Mouse (Mus musculus) liver, embryonic 14.5 days (tissue): ENCODE results near the gene C8g. TPM values are rescaled to one million over a fixed set of nuclear protein-coding genes. Genes with fewer than 3 reads are reported as not detected.

Source experiments
- ATAC-seq: fragments of 200-750 bp; cut with Nextera tagmentation; 2 replicates; pipeline ENCODE4 v1.8.0; 2017; ENCODE audit warnings: moderate number of reproducible peaks, mild to moderate bottlenecking, moderate library complexity; ENCODE audit not compliant: insufficient read depth
- DNase-seq, 3 experiments: peaks; one replicate each; pipeline ENCODE4 v3.0.0-alpha.2; 2012 to 2013; ENCODE audit warnings: low read depth in 3 of 3, low spot score in 3 of 3
- H3K27ac ChIP-seq: fragments of 300-500 bp; sonication (generic); 2 replicates; pipeline ENCODE4 v1.5.1; 2014; ENCODE audit warnings: moderate library complexity, mild to moderate bottlenecking, control low read depth, inconsistent platforms
- H3K27me3 ChIP-seq: fragments of 300-500 bp; sonication (generic); 2 replicates; pipeline ENCODE4 v1.6.1; 2014; ENCODE audit warnings: mild to moderate bottlenecking, low read length, moderate library complexity; ENCODE audit not compliant: control insufficient read depth, insufficient read depth
- H3K36me3 ChIP-seq: fragments of 300-500 bp; sonication (generic); replicated peaks from 2 replicates; pipeline ENCODE4 v1.6.1; 2014; ENCODE audit warnings: low read depth; ENCODE audit not compliant: control insufficient read depth, insufficient read depth
- H3K4me1 ChIP-seq, 2 experiments: fragments of 200-500 bp in 1 of 2; fragments of 300-500 bp in 1 of 2; sonication (generic) in 1 of 2; replicated peaks; 2 replicates each; pipeline ENCODE4 v1.6.1; 2012 to 2014; ENCODE audit warnings: antibody characterized with exemption in 1 of 2, inconsistent platforms in 1 of 2, low read length in 1 of 2; ENCODE audit not compliant: control insufficient read depth in 2 of 2, insufficient read depth in 2 of 2
- H3K4me2 ChIP-seq: fragments of 300-500 bp; sonication (generic); 2 replicates; pipeline ENCODE4 v1.6.1; 2014; ENCODE audit warnings: low read depth, mild to moderate bottlenecking, control low read depth, moderate library complexity
- H3K4me3 ChIP-seq, 2 experiments: fragments of 200-500 bp in 1 of 2; fragments of 300-500 bp in 1 of 2; sonication (generic) in 1 of 2; 2 replicates each; pipeline ENCODE4 v1.5.1; 2012 to 2014; ENCODE audit warnings: low read depth in 2 of 2, low read length in 2 of 2, mild to moderate bottlenecking in 2 of 2, control low read depth in 1 of 2, inconsistent platforms in 1 of 2, moderate library complexity in 1 of 2; ENCODE audit not compliant: insufficient read depth in 1 of 2
- H3K9ac ChIP-seq: fragments of 300-500 bp; sonication (generic); replicated peaks from 2 replicates; pipeline ENCODE4 v1.6.1; 2014; ENCODE audit warnings: mild to moderate bottlenecking, control low read depth, moderate library complexity
- H3K9me3 ChIP-seq: fragments of 300-500 bp; sonication (generic); 2 replicates; pipeline ENCODE4 v1.6.1; 2016; ENCODE audit warnings: low read length, mixed read lengths; ENCODE audit not compliant: control insufficient read depth
- CTCF ChIP-seq: IDR thresholded peaks from 2 replicates; pipeline ENCODE4 v1.5.1; 2016; ENCODE audit warnings: antibody characterized with exemption, low read depth, control low read depth
- EP300 ChIP-seq: IDR thresholded peaks from 2 replicates; pipeline ENCODE4 v1.6.1; 2016; ENCODE audit warnings: antibody characterized with exemption, low read depth
- WGBS: fragments of 180-500 bp; shearing (Covaris S2); extraction: QIAGEN DNeasy Blood & Tissue Kit; methylation state at CpG from one replicate; pipeline ENCODE4 v1.1.7; 2014; ENCODE audit not compliant: insufficient replicate concordance; 5-methylcytosine and 5-hydroxymethylcytosine counted together
- polyA plus RNA-seq, 2 experiments: library from polyadenylated mRNA; depleted of rRNA in 1 of 2; stranded (reverse) in 1 of 2; unstranded in 1 of 2; fragments of >200 nt; fragmentation: Nextera tagmentation in 1 of 2; extraction: Ambion mirVana in 1 of 2; gene quantifications; 2 replicates each; pipeline versions ENCODE4 v1.2.1 to v1.2.3; 2012 to 2014

C8g gene
- polyA plus RNA-seq, 2 experiments = 26.7 to 57.9 TPM

DNA sequence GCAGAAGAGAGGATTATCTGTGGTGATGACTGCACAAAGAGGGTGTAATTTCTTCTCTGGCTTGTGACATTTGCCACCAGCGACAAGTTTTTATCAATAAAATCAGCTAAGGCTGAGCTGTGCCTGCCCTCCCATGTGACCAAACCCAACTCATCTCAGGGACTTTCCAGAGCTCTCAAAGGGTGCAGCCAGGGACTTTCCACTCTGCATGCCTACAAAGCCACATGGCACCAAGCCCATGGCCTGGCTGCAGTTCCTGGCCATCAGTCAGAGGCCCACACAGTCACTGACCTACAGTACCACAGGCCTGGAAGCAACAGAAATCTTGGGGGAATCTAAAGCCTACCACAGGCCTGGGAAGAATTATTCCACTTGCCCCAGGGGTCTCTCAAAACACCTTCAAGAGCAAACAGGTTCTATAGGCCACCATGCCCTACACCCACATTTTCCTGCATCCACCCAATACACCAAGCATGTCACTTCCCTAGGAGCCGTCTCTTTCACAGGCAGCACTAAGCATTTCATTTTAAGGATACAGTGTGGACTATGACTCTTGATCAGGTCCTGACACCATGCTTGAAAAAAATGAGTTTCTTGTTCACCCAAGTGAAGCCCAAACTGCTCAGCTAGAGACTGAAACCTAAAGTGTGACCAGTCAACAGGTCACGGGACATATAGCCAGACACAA lies 32.8 kb upstream of the C8g start:
- H3K9me3 ChIP-seq = no peaks in the 10 kb centered on the region
- H3K4me3 ChIP-seq = no peak overlapping the region
- ATAC-seq = no peak
- peak in 1 of 3 experiments; percentile 48 for DNase-seq
- H3K27me3 ChIP-seq = no peaks in the 10 kb centered on the region
- TF ChIP-seq EP300 (no peak), CTCF (no peak)
- peaks cover 24% of the 10 kb centered on the region for H3K36me3 ChIP-seq
- no peak overlapping the region for H3K27ac ChIP-seq
- 0 out of 4 replicates have a peak, but pooled peaks cover 0 to 2% of the 10 kb centered on the region in 2 experiments for H3K4me1 ChIP-seq
- no peak overlapping the region for H3K4me2 ChIP-seq
- WGBS = 61% methylated on average over 3 of the region's 3 CpGs
- H3K9ac ChIP-seq = no peak overlapping the region

DNA sequence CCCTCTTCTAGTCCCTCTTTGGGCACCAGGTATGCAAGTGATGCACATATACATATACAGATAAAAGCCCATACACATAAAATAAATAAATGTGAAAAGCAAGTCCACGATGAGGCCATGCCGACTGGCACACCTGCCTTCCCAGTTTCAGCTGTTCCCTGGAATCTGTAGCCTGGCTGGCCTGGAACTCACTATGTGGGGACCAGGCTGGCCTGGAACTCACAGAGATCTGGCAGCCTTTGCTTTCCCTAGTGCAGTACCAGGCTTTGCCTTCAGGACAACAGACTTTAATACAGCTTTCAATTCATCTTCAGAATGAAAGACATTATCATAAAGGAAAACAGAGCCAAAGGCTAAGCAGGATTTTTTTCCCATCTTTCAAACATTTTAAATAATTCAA lies 32.2 kb upstream of the C8g start:
- Histone ChIP-seq H3K4me3 (no peak overlapping the region), H3K9ac (no peak overlapping the region), H3K9me3 (no peaks in the 10 kb centered on the region), H3K4me2 (no peak overlapping the region), H3K36me3 (peaks cover 30% of the 10 kb centered on the region), H3K27me3 (no peaks in the 10 kb centered on the region), H3K4me1 (0 out of 4 replicates have a peak, but pooled peaks cover 0 to 2% of the 10 kb centered on the region in 2 experiments), H3K27ac (no peak overlapping the region)
- no peak for TF ChIP-seq EP300
- 93% methylated on average over 2 of the region's 2 CpGs for WGBS
- DNase-seq (no peak), ATAC-seq (no peak)

DNA sequence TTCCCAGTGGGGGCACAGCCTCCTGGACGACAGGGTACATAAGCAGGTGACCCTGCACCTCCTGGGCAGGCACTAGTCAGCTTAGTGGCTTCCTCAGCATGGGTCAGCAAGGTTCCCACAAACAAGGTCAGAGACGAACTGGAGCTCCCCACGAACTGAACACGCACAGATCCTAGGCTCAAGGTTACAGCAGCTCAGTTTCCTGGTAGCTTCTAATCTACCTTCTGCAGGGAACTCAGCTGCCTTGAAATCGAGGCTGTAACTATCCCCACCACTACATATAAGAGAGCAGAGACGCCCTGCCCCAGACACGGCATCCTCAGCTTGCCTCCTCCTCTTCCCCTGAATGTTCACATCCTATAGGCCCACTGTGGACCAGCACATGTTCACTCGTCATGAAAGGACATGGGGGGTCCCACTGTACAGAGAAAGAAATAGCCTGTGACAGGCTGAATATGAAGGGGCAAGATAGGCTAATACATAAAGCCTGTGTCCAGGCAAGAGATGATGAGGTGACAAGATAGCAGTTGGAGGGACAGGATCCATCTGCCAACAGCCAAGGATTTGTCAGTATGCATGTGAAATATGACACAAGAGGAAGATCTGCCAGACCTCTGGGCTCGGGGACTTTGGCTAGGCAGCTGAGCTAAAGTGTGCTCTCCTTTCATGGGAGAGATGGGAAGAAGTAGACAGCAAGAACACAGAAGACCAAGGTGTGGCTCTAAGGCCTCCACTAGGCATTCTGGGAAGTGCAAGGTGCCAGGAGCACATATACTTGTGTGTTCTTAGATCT lies 25.2 kb upstream of the C8g start:
- no peak for DNase-seq
- Histone ChIP-seq H3K36me3 (peaks cover 68% of the 10 kb centered on the region), H3K27me3 (no peaks in the 10 kb centered on the region), H3K9me3 (no peaks in the 10 kb centered on the region), H3K4me3 (no peak overlapping the region), H3K4me1 (no peaks in the 10 kb centered on the region), H3K4me2 (no peak overlapping the region), H3K9ac (no peak overlapping the region), H3K27ac (no peak overlapping the region)
- WGBS = 73% methylated on average over 9 of the region's 9 CpGs
- TF ChIP-seq CTCF (no peak), EP300 (no peak)
- ATAC-seq = no peak

DNA sequence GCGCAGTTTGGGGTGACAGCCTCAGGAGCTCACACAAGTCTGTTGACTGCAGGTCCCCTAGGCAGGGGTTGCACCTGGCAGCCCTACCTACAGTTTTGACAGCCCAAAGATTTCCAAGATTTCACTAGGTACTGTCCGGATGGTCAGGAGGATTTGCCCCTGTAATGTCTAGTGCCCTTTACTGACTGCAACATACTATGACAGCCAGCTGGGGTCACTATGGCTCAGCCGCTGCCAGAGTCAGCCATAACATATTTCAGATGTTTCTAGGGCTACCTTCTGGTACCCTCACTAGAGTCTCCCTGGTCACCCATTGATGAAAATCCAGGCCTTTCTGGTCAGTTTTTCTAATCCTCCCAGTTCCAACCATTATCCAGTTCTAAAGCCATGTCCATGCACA lies 8.4 kb upstream of the C8g start:
- Histone ChIP-seq H3K36me3 (no peaks in the 10 kb centered on the region; the same call in 1 of the 2 replicates), H3K27ac (no peak overlapping the region), H3K27me3 (no peaks in the 10 kb centered on the region), H3K9me3 (no peaks in the 10 kb centered on the region), H3K4me2 (no peak overlapping the region), H3K4me1 (no peaks in the 10 kb centered on the region; a peak in 1 of 4 replicates), H3K4me3 (no peak overlapping the region), H3K9ac (no peak overlapping the region)
- TF ChIP-seq EP300 (no peak), CTCF (peak; percentile 45)
- DNase-seq (no peak), ATAC-seq (no peak)
- WGBS = 66% methylated on average over 3 of the region's 3 CpGs

DNA sequence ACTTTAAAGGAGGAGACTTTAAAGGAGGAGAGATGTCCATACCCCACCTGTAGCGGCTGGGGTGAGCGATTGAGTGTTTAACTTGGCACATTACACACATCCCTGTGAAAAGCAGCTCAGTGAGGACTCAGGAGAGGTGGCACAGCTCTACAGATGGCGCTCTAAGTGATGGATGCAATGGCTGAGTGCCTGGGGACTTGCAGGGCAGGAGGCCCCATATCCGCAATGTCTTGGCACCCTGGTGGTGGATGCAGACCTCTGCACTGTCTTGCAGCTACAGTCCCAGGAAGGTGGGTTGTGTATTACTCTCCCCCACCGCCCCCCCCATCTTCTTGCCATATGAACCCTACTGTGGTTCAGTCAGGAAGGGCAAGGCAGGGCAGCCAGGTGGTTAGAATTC lies 5.4 kb upstream of the C8g start:
- Histone ChIP-seq H3K27ac (no peak overlapping the region), H3K36me3 (peaks cover 3% of the 10 kb centered on the region; the same call in 1 of the 2 replicates), H3K4me1 (peaks cover 14 to 19% of the 10 kb centered on the region in 2 experiments), H3K4me3 (no peak overlapping the region), H3K4me2 (no peak overlapping the region), H3K9ac (no peak overlapping the region), H3K27me3 (no peaks in the 10 kb centered on the region), H3K9me3 (no peaks in the 10 kb centered on the region)
- no peak for ATAC-seq
- TF ChIP-seq EP300 (no peak), CTCF (peak; percentile 53; the same call in 1 of the 2 replicates)
- no peak for DNase-seq
- WGBS = 47% methylated on average over 5 of the region's 5 CpGs
